Mouse (Mus musculus) hindbrain, embryonic 13.5 days (tissue): ENCODE data around the gene Ms4a4d. TPM values are rescaled to one million over a fixed set of nuclear protein-coding genes. Genes with fewer than 3 reads are reported as not detected.

Experiments used
- ATAC-seq: fragments of 200-750 bp; cut with Nextera tagmentation; 2 replicates; pipeline ENCODE4 v1.8.0; 2017; ENCODE audit warnings: moderate TSS enrichment; ENCODE audit not compliant: low FRiP score
- H3K27ac ChIP-seq: fragments of 300-500 bp; sonication (generic); 2 replicates; pipeline ENCODE4 v1.5.1; 2015; ENCODE audit warnings: inconsistent platforms, mild to moderate bottlenecking, moderate library complexity
- H3K27me3 ChIP-seq: fragments of 300-500 bp; sonication (generic); 2 replicates; pipeline ENCODE4 v1.6.1; 2015; ENCODE audit warnings: mild to moderate bottlenecking, inconsistent platforms
- H3K36me3 ChIP-seq: fragments of 300-500 bp; sonication (generic); 2 replicates; pipeline ENCODE4 v1.6.1; 2015; ENCODE audit warnings: mild to moderate bottlenecking, inconsistent platforms
- H3K4me1 ChIP-seq: fragments of 300-500 bp; sonication (generic); replicated peaks from 2 replicates; pipeline ENCODE4 v1.6.1; 2015; ENCODE audit warnings: inconsistent platforms
- H3K4me2 ChIP-seq: fragments of 300-500 bp; sonication (generic); 2 replicates; pipeline ENCODE4 v1.6.1; 2015; ENCODE audit warnings: inconsistent platforms, mild to moderate bottlenecking, moderate library complexity
- H3K4me3 ChIP-seq: fragments of 300-500 bp; sonication (generic); 2 replicates; pipeline ENCODE4 v1.5.1; 2015; ENCODE audit warnings: mild to moderate bottlenecking, inconsistent platforms
- H3K9ac ChIP-seq: fragments of 300-500 bp; sonication (generic); 2 replicates; pipeline ENCODE4 v1.6.1; 2015; ENCODE audit warnings: mild to moderate bottlenecking, inconsistent platforms
- H3K9me3 ChIP-seq: fragments of 300-500 bp; sonication (generic); 2 replicates; pipeline ENCODE4 v1.6.1; 2016; ENCODE audit warnings: inconsistent platforms
- WGBS: fragments of 180-500 bp; shearing (Covaris S2); methylation state at CpG from one replicate; pipeline ENCODE4 v1.1.7; 2015; 5-methylcytosine and 5-hydroxymethylcytosine counted together
- polyA plus RNA-seq: library from polyadenylated mRNA; unstranded; fragments of >200 nt; fragmentation: Nextera tagmentation; extraction: Ambion mirVana; gene quantifications from 2 replicates; pipeline ENCODE4 v1.2.1, GENCODE M21; 2015

Ms4a4d gene
- polyA plus RNA-seq, 1 experiment from 2014 or later, result not detected

DNA sequence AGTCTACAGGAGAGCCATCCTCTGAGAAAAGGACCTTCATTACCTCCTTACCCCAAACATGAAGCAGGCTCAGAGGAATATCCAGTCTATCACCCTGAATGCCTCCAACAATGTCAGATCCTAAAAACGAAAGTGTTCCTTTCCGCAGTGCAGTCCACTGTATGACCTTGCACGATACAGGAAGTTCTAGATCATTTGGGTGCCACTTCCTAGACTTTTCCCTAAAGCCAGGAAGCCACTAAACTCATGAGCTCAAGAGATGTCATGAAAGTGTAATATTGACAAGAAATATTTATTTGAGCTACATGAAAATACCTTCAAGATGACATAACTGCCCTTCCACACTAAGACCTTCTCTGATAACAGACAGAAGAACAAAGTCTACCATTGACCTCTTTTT is 64.7 kb downstream of the Ms4a4d start:
- 86% methylated on average over 3 of the region's 3 CpGs for WGBS

DNA sequence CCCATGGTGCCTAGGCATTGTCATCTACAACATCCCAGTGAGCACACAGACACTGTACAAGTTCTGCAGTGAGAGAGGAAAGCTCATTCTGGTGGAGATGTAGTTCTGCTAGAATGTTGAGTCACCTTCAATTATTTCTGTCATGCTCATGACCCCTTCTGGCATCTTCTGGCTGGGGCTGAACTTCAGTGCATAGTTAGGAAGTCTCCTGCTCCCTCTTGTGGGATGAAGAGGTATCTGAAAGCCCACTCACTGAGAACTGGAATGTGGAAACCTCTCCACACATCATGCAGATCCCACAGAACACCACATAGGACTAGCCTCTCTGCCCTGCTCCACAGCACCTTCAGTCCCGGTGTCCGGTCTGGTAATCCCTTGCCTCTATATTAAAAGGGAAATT is 65.4 kb downstream of the Ms4a4d start:
- Histone ChIP-seq H3K36me3 (no peaks in the 10 kb centered on the region), H3K9me3 (no peaks in the 10 kb centered on the region), H3K9ac (no peak overlapping the region), H3K27ac (no peak overlapping the region), H3K4me2 (no peak overlapping the region), H3K27me3 (no peaks in the 10 kb centered on the region), H3K4me3 (no peak overlapping the region), H3K4me1 (no peaks in the 10 kb centered on the region)
- 95% methylated on average over 2 of the region's 2 CpGs for WGBS
- no peak for ATAC-seq

More for the DNA sequence above, 64.7 kb downstream of the Ms4a4d start:
- Histone ChIP-seq H3K27ac (no peak overlapping the region), H3K4me3 (no peak overlapping the region), H3K4me2 (no peak overlapping the region), H3K9me3 (no peaks in the 10 kb centered on the region), H3K4me1 (no peaks in the 10 kb centered on the region), H3K9ac (no peak overlapping the region), H3K27me3 (no peaks in the 10 kb centered on the region), H3K36me3 (no peaks in the 10 kb centered on the region)
- no peak for ATAC-seq

- Histone ChIP-seq H3K9ac (no peak within 1 kb of the TSS), H3K4me3 (no peak within 1 kb of the TSS), H3K9me3 (no peaks in the 10 kb centered on the region), H3K36me3 (no peaks in the 10 kb centered on the region), H3K27me3 (no peaks in the 10 kb centered on the region), H3K27ac (no peak within 1 kb of the TSS), H3K4me1 (no peaks in the 10 kb centered on the region), H3K4me2 (no peak within 1 kb of the TSS)
- 93% methylated on average over 2 of the region's 2 CpGs for WGBS
- ATAC-seq, result no peak
Observed at GRCm38 (mm10) chr19:11604603-11605002, 68.0 kb downstream of the Ms4a4d start, which contains the start of gene Ms4a6d. Gene Ms4a6d (minus strand): TSS chr19:11604849.

Other genes with a start within 250 kb of the Ms4a4d start
- gene Ms4a14, start 222.3 kb upstream of the Ms4a4d start, polyA plus RNA-seq, result 0.08 TPM in 1 of 2 replicates, not detected in the other
- gene Ms4a7, start 200.7 kb upstream of the Ms4a4d start, polyA plus RNA-seq, result 3.2 and 3.8 TPM in 2 replicates
- gene Ms4a4a, start 161.3 kb upstream of the Ms4a4d start, polyA plus RNA-seq, result 2.1 and 2.6 TPM in 2 replicates
- gene Ms4a4c, start 132.0 kb upstream of the Ms4a4d start, polyA plus RNA-seq, result 0.14 and 0.44 TPM in 2 replicates
- gene Ms4a4b, start 93.2 kb upstream of the Ms4a4d start, polyA plus RNA-seq, result not detected in 2 replicates
- 2.6 and 3.7 TPM in 2 replicates for gene Ms4a6c, start 67.4 kb upstream of the Ms4a4d start, polyA plus RNA-seq
- gene Gm8369, start 50.9 kb upstream of the Ms4a4d start, polyA plus RNA-seq, result not detected in 2 replicates
- 2.2 and 3.6 TPM in 2 replicates for gene Ms4a6b, start 20.3 kb upstream of the Ms4a4d start, polyA plus RNA-seq
- 2.6 and 2.7 TPM in 2 replicates for gene Ms4a6d, start 68.0 kb downstream of the Ms4a4d start, polyA plus RNA-seq
- gene Ms4a2, start 86.9 kb downstream of the Ms4a4d start, polyA plus RNA-seq, result 0.10 and 0.16 TPM in 2 replicates
- not detected in 2 replicates for gene Ms4a3, start 104.0 kb downstream of the Ms4a4d start, polyA plus RNA-seq
- not detected in 2 replicates for gene Oosp2, start 123.8 kb downstream of the Ms4a4d start, polyA plus RNA-seq
- gene Oosp1, start 154.3 kb downstream of the Ms4a4d start, polyA plus RNA-seq, result not detected in 2 replicates
- not detected in 2 replicates for gene Oosp3, start 160.3 kb downstream of the Ms4a4d start, polyA plus RNA-seq
- not detected in 2 replicates for gene Gif, start 210.8 kb downstream of the Ms4a4d start, polyA plus RNA-seq
- 44.3 and 44.9 TPM in 2 replicates for gene Mrpl16, start 233.6 kb downstream of the Ms4a4d start, polyA plus RNA-seq